Mouse (Mus musculus): ENCODE results near the gene Mpv17l2.

The Mpv17l2 gene

DNA sequence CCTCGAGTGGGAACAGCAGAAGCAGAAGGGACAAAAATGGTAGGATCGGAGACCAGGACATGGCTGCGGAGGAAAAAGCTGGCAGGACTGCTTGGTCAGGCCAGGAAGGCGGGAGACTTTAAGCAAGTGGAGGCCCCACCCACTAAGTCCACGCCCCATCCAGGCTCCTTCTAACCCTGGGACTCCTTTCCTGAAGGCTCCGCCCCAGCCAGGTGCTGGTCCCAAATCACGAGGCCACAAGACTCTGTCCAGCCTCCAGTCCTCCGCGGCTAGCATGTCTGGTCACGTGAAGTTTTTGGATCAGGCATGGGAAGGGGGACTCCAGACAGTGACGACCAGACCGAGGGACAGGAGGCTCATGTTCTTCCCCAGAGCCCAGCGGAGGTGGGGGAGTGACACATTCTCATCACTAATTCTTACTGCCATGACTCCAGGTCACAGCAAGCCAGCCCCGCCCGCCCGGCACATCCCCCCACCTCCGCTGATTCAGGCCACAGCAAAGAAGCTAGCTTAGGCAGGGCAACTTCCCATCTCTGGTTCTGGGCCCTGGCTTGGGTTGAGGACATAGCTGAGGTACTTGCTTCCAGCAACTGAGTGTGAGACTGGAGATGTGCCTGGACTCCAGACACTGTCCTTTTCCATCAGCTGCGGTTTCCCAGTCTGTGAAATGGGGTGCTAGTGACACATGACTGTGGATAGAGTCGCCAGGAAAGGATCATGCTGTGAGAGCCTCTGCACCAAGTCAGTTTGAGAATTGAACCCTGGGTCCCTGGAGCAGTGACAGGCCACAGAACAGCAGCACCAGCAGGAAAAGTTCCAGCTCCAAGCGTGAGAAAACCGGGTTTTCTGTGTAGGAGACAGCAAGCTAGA lies 6.1 kb upstream of the Mpv17l2 start:
- in situ Hi-C loops (cut with MboI) = no loop called here

DNA sequence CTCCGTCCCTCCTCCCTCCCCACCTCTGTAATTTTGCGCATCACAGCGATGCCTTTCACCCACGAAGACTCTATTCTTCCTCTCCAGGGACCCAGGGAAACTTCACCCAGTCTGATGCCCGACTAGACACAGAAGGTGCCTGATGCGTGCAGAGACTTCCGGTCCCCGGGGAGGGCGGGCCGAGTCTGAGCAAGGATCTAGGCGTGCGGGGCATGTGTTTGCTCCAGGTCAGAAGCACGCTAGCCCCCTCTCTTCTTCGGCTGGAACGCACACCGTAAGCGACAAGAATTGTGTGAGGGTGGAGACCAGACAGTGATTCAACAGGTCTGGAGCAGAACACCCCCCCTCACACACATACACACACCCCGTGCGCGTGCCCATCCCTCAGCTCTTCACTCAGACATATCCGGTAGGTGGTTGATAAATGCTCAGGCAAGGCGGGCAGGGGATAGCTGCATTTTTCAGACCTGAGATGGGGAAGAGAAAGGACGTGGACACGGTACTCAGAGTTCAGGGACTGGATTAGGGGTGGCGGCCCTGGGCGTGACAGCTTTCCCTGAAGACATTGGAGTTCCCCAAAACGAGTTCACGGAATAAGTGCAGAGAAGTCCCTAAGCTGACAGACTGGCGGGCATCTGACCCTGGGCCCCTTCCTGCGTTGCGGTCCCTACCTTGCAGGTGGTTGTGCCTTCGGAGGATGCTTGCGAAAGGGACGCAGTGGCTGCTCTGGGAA lies 5.3 kb upstream of the Mpv17l2 start:
- in situ Hi-C loops (cut with MboI) = no loop called here

DNA sequence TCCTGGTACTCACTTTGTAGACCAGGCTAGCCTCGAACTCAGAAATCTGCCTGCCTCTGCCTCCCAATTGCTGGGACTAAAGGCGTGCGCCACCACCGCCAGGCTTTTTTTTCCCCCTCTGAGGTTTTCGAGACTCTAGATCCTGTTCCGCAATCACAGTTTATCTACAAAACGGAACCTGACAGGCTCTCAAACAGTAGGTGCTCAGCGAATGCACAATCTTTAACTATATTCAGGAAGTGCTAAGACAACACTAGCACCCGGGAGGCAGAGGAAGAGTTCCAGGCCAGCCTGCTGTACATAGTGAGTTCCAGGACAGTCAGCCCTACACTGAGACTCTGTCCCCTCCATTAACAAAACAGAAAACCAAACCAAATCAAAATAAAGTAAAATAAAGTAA lies 4.6 kb upstream of the Mpv17l2 start:
- in situ Hi-C loops (cut with MboI) = no loop called here

DNA sequence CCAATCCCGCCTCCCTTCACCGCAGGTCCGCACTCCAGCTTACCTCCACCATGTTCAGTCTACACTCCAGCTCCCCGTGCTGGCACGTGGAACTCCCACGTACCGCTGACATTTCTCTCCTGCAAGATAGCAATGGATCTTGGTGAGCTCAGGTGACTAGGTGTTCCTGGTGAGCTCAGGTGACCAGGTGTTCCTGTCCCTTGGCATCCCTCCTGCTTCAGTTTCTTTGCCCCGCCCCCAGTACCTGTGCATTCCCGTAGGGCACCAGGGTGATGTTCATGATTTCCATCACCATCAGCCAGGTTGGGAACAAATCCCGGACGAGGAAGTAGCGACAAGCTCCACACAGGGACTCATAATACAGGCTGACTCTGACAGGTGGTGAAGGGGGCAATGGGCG lies 3.9 kb upstream of the Mpv17l2 start:
- in situ Hi-C loops (cut with MboI) = no loop called here

DNA sequence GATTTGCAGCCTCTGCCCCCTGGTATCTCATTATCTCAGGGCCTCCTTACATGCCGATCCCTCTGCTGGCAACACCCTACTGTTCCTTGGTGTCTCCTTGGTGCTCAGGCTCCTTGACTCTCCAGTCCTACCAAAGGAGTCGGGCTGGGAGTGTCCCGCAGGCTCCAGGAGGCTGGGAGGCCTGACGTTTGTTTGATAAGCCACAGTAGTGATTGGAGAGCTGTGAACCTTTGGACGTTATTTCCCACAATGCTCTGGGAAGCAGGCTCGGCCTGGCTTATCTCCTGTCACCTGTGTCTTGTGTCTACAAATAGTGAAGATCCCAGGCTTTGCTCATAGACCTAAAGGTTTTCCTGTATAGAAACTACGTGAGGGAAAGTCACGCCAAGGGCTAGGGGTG lies 3.3 kb upstream of the Mpv17l2 start:
- in situ Hi-C loops (cut with MboI) = no loop called here

DNA sequence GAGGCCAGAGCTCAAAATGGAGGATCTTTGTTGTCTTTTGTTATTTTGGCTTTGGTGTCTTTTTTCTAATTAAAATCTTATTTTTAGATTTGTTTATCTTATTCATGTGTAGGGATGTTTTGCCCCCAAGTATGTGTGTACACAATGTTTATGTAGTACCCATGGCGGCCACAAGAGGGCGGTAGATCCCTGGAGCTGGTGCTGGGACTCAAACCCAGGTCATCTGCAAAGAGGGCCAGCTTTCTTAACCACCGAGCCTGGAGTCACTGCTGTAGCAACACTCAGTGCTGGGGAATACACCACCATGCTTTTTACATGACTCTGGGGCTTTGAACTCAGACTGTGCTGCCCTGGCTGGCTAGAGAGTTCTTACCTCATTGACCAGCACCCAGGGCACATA lies 2.6 kb upstream of the Mpv17l2 start:
- in situ Hi-C loops (cut with MboI) = no loop called here

DNA sequence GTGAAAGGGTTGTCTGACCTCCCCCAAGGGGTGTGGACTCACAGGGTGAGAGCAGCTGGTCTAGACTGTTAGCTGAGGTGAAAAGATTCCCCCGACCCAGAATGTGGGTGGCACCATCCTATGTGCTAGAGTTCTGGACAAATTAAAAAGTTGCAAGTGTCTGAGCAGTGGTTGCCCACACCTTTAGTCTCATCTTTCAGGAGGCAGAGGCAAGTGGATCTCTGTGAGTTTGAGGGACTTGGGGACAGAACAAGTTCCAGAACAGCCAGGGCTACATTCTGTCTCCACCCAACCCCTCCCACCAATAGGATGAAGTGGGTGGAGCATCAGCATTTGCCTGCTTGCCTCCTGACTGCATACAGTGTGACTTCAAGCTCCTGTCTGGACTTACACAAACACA lies 1.4 kb upstream of the Mpv17l2 start:
- in situ Hi-C loops (cut with MboI) = no loop called here

DNA sequence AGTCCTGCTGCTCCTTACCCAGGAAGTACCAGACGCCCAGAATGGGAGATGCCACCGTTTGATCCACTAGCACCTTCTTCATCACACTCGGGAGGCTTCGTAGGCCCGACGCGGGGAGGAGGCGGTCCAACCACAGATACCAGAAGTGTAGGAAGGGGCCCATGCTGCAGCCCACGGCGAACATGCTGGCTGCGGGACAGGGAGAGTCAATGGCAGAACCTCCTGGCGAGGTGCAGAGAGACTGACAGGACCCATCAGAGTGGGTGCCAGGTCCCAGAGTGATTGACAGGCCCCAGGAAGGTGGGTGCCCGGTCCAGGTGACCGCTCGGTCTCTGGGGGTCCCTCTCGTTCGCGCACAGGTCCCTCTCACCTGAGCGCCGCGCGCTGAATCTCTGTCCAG lies 396 bp downstream of the Mpv17l2 start:
- in situ Hi-C loops (cut with MboI) = no loop called here

DNA sequence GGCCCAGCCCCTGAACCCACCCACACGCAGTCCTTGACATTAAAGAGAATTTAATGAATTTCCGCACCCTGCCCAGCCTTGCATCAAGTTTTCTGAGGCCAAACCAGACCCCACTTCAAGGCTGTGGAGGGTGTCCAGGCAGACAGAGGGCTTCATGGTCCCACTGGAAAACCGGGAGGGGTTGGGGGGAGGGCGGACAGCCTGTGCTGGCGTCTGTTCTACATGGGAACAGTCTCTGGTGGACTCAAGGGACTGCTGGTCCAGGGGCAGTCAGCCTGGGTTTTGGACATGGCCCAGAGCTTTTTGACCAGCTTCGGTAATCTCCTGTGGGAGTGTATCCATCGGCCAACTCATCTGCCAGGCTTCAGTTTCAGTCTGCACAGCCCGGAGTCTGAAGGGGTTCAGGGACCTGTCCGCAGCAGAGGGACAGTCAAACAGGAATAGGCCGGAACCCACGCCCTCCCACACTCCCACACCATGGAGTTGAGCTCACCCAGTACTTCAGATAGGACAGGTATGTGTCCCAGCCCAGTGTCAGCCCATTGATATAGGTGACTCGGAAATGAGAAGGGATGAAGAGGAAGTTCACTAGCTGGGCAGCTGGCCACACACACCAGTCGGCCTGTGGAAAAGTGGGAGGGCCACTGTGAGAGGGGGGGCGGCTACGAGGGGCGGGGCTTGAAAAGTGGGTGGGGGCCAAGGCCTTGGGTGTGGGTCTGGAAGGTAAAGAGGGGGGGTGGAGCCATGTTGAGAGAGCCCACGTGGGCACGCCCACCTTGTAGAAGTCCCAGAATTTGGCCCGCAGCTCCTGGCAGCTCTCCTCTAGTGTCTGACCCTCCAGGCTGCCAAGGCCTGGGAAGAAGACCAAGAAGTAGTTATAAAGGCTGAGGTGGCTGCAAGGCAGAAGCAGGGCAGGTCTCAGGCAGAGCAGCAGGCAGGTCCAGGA lies 1.9 kb downstream of the Mpv17l2 start:
- in situ Hi-C loops (cut with MboI) = no loop called here

DNA sequence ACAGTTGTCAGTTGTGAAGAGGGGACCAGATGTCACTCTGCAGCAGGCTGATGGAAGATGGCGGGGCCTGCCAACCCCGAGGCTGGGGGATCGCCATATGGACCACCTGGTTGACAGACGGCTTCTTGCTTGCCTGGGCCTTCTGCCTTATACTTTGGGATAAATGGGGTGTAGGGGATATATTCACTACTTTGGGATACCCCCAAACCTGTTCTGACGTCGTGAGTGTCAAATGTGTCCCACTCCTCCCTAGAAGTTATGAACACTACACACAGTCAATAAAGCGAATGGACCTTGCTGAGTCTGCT lies 2.5 kb downstream of the Mpv17l2 start:
- in situ Hi-C loops (cut with MboI) = no loop called here

DNA sequence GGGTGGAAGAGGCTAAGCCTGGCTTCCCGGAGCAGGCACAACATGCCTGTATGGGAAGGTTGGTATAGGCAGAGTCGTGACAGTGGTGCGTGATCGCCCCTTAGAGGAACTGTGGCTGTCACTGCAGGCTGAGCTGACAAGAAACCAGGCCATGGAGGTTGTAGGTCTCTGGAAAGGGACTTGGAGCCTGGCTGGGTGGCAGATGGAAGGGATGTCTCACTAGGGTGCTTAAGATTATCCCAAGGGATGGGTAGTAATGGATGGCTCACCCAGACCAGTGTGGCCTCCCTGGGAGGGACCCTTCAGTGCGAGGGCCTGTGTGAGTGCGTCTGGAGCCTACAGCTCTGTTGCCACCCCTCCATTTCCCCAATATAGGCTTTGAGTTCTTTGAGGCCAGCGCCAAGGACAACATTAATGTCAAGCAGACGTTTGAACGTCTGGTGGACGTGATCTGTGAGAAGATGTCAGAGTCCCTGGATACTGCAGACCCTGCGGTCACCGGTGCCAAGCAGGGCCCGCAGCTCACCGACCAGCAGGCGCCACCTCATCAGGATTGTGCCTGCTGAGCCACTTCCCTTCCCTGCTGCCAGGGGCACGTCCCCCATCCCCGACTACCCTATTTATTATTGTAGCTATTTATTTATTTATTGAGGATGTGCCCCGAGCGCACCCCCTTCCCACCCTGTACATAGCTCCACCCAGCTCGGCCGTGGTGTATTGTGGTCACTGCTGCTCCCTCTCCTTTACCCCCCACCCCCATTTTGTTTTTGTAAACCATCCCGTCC lies 3.0 kb downstream of the Mpv17l2 start:
- in situ Hi-C loops (cut with MboI) = no loop called here

DNA sequence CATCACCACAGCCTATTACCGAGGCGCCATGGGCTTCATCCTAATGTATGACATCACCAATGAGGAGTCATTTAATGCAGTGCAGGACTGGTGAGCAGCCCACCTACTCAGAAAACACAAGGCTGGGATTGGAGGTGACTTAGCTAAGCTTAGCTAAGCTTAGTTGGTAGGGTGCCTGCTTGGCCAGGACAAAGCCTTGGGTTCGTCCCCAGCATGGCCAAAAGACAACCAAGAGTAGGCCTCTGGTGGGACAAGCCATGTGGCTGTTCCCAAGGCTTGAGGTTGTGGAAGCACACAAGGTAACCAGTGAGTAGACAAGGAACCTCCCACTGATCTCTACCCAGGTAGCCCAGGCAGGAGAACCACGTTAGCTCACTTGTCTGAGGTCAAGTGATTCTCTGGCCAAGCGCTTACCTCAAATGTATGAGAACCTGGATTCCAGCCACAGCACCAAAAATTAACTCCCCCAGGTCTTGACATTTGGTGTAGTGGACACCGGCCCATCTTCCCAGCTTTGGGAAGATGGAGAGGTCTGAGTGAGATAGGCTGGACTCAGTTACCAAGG lies 4.2 kb downstream of the Mpv17l2 start:
- in situ Hi-C loops (cut with MboI) = no loop called here

DNA sequence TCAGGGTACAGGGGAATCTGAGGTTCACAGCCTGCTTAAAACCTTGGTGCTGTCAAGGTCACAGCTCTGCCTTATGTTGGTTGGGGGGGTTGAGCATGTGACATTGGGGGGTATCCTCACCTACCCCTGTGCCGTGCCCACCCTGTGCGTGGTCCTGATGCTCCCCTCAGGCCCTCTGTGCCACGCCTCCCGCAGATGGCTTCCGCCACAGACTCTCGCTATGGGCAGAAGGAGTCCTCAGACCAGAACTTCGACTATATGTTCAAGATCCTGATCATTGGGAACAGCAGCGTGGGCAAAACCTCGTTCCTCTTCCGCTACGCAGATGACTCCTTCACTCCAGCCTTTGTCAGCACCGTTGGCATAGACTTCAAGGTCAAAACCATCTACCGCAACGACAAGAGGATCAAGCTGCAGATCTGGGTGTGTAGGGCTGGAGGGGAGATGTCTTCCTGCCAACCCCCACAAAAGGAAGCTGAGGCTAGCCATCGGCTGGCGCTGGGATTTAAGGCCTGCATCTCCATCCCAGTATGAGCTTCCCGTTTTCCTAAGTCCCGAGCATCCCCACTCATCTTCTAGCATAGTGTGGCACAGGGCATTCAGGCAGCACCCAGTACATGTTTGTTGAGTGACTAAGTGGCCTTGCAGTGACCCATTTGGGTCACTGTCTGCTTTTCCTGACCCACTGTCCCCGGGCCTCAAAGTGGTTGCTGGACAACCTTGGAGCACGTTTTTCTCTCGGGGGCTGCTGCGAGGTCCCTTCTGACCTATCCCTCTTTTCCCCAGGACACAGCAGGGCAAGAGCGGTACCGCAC lies 4.9 kb downstream of the Mpv17l2 start:
- in situ Hi-C loops (cut with MboI) = no loop called here

DNA sequence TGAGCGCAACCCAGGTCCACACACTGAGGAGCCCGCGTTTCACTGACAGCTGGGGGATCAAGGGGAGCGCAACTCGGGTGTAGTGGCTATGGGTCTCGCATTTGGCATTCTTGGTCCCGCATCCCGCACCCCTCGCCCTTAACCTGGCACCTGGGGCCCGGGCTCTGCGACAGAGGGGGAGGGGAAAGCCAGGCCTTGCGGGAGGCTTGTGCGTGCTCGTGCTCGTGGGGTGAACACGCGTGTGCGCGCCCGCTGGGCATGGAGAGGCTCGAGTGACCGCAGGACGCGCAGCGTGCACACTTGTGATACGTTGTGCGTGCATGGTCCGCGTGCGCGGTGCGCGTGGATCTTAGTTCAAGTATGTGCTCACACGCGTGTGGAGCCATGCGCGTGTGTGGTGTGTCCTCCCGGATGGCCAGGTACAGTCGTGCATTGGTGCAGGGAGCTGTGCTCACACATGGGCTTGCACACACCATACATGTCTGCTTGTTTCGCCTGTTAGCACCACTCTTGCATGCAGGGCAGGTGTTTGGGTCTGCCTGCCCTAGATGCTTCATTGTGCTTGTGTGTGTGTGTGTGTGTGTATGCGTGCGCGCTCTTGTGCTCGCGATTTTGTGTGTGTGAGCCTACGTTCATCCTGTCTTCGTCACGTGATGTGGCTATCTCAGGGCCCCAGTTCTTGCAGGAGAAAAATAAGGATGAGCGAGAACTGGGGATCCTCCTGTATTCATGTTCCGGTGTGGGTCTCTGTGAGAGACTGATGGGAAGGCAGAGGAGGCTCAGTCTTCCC lies 5.7 kb downstream of the Mpv17l2 start:
- in situ Hi-C loops (cut with MboI) = loop anchor here (5.0 kb wide), 1 partner anchor 38 kb away; the partner anchor contains the start of gene Gm3336

DNA sequence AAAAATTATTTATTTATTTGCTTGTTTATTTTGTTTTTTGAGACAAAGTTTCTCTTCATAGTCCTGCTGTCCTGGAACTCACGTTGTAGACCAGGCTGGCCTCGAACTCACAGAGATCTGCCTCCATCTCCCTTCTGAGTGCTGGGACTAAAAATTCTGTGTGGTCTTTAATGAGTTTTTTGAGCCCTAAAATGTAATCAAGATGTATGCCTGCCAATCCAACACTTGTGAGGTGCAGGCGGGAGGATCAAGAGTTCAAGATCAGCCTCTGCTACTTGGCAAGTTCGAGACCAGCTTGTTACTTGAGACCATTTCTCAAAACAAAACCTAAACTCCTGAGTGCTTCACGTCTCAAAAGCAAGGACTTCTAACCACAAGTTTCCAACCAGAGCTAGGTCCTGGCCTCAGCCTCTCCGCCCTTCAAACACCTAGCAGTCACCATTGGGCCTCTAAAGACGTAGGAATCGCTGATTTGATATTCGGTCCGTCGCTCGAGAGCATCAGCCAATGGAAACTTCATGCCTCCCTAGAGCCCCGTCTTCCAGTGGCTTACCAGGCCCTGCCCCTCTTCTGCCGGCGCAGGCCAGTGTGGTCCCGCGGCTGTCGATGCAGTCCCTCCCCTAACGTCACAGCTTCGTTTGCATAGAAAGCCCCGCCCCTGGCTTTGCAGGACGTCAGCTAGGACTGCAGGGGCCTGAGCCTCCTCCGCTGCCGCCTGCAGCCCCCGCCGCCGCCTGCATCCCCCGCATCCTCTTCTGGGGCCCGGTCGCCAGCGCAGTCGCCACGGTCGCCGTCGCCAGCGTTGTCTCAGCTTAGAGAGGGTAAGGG lies 6.5 kb downstream of the Mpv17l2 start, which contains the start of gene Rab3a:
TSS of gene Rab3a (plus strand) at position 637 of the 828 bp plus-strand sequence.
- in situ Hi-C loops (cut with MboI) = loop anchor here (5.0 kb wide), 1 partner anchor 37 kb away; the partner anchor contains the start of gene Gm3336

DNA sequence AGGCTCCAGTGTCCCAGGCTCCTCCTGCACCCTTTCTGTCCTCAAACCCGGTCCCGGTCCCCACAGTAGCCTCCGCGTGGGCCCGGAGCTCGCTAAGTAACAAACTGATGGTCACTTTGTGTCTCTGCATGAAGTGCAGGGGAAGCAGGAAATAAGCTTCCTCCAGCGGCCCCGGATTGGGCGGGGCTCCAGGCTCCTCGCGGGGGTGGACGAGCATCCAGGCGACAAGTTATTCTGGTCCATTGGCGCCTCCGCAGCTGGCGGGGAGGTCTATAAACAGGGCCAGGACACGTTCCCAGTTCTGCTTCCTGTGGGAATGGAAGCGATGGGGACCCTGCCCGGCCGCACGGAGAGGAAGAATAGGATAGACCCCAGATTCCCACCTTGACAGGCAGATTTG lies 7.6 kb downstream of the Mpv17l2 start:
- in situ Hi-C loops (cut with MboI) = loop anchor here (5.0 kb wide), 1 partner anchor 36 kb away; the partner anchor contains the start of gene Gm3336

DNA sequence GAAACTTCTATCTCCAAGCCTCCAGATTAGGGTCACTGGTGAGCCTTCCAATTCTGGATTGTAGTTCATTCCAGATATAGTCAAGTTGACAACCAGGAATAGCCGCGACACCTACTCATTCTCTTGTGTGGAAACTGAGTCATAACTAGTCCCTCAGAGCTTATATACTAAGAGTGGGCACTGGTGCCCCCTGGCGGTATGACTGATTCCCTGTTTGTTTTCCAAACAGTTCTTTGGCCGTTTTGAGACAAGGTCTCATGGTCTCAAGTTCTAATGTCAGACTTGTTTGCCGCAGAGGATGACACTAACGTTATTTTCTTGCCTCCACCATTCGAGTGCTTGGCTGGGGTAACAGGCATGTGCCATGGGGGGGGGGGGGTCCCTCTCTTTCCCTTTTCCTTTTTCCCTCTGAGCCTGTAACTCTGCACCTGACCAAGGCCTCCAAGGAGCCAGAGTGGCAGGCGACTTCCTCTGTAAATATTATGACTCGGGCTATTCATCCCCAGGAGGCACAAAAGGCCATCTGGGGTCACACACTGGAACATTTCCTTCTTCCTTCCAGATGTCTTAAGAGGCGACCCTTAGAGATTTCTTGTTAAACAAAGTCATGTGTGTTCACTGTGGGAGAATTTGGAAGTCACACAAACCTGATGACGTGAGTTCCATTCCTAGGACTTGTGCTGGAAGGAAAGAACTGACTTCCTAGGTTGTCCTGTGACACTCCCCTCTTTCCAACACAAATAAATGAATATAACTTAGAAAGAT lies 8.6 kb downstream of the Mpv17l2 start:
- in situ Hi-C loops (cut with MboI) = loop anchor here (5.0 kb wide), 1 partner anchor 35 kb away; the partner anchor contains the start of gene Gm3336
